Mouse (Mus musculus) adrenal gland, adult (tissue): ENCODE data around the gene Trip10.
A peak's percentile ranks its signal among the peaks of the same experiment; 100 is the strongest.

ENCODE experiments used
- DNase-seq, 2 experiments: peaks; one replicate each; pipeline ENCODE4 v3.0.0; 2022 to 2023; ENCODE audit warnings: low spot score in 1 of 2; ENCODE audit not compliant: inconsistent age in 2 of 2

The Trip10 gene

DNA sequence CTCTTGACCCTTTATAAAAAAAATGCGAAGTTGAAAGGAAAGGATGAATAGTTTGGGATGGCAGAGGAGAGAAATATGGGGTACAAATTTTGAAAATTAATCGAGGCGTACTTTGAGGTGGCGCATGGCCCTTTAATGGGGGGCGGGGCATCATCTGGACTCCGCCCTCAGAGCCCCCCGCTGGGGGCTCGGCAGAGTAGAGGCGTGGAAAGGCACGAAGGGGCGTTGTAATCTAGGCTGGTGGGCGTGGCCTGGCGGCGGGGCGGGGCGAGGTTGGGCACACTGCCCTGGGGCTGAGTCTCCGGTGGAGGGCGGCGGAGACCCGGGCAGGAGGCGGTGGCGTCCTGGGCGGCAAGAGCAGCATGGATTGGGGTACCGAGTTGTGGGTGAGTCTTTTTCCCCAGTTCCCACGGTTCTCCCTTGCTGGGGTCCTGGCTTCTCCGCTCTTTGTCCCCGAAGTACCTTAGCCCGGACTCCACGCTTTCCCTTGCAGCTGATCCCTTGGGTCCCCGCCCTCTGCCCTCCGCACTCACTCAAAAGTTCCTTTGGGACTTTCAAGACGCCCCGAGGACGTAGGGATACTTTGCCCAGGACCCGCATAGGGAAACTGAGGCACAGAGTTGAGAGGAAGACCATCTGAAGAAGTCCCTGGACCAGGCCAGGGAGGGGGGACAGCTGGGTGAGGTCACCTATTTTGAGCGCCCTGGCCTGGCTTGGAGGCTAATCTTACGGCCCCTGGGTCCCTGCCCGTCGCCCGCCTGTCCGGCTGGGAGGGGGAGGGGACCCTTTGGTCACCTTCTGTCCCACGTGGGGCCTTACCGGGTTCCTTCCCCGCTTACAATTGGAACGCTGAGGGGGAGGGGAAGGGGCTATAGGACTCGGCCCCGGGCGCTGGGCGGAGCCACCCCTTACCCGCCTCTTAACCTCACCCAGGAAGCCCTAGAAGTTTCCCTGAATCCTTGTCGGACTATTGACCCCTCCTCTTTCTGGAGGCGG, at the start of gene Trip10:
Gene Trip10 (plus strand): TSS at position 270 of the 996 bp plus-strand sequence.
- DNase-seq = peak; percentile 98 to 100

GRCm38 (mm10) chr17:57201841-57202724, 47.2 kb upstream of the Trip10 start:
- DNase-seq = no peak

GRCm38 (mm10) chr17:57207938-57208337, 41.3 kb upstream of the Trip10 start:
- DNase-seq = no peak

- no peak for DNase-seq
Observed at GRCm38 (mm10) chr17:57209330-57209729, 39.9 kb upstream of the Trip10 start.

- DNase-seq = no peak
Observed at GRCm38 (mm10) chr17:57211501-57211900, 37.8 kb upstream of the Trip10 start.

DNA sequence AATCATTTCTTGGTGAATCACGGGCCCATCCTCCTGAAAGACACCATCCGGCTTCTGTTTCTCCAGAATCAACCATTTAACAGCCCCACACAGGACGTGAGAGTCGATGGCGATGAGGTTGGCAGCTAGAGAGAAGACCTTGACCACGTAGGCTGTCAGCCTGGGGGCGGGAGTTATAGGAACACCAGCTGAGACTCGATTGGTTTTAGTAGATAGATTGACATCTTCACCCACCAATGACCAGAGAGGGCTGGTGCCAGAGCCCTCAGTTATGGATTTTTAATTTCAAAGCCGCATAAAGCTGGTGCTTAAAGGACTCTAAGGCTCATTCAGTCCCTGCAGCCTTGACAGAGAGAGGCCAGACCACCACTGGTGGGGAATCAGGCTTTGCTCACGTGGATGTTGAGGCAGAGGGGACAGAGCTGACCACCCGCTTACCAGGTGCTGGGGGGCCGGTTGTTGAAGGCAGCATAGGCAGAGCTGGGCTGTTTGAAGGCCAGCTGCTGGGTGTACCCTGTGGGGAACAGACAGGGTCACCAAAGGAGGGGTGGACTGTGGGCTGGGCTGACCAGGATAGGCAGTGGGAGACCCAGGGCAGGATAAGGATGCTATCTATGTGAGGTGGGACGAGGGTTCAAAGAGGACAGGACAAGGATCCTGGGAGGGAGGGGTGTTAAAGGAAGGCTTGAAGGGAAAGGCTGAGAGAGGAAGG, 34.4 kb upstream of the Trip10 start:
- peak in 1 of 2 experiments; percentile 60 for DNase-seq

- peak; percentile 10 to 79 for DNase-seq
Observed at GRCm38 (mm10) chr17:57218335-57218900, 30.8 kb upstream of the Trip10 start.

DNA sequence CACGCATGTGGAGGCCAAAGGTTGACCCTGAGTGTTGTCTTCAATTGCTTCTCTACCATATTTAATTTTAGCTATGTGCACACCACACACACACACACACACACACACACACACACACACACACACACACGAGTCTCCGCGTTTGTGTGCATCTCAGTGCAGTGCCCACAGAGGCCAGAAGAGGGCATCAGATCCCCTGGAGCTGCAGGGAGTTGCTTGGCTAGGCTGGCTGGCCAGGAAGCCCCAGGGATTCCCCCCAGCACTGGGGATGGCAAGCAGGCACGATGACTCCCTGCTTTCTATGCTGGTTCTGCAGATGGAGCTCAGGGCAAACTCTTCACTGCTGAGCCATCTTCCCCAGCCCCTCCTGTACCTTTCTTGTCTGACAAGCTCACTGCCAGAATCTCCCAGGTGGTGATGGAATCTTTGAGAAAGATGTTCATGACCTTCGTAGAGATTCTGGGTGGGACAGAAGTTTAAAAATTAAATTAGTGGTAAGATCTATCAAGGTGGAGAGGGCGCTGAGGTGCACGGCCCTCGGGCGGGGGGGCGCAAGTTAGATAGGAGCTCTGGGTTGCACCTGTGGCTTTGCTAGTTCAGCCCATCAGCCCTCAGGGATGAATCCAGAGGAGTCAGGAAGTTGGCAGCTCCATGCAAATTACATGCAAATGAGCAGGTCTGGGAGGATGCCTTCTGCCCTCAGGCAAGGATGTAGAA, 29.9 kb upstream of the Trip10 start:
- DNase-seq = peak; percentile 69 to 90

DNA sequence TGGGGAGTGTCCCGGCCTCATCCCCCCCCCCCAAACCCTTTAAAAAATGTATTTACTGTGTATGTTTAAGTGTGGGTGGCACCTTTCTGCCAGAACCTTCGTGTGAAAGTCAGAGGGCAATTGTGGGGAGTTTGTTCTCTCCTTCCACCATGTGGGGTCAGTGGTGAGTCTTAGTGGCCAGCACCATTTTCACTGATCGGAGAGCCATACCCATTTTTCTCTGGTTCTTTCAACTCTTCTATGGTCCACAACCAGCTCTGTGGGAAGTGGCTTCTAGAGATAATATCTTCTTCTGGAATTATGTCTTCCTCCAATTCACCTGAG, 29.4 kb upstream of the Trip10 start:
- DNase-seq = peak; percentile 29 to 68

- peak in 1 of 2 experiments; percentile 1 for DNase-seq
Observed at GRCm38 (mm10) chr17:57221911-57222310, 27.3 kb upstream of the Trip10 start.

DNA sequence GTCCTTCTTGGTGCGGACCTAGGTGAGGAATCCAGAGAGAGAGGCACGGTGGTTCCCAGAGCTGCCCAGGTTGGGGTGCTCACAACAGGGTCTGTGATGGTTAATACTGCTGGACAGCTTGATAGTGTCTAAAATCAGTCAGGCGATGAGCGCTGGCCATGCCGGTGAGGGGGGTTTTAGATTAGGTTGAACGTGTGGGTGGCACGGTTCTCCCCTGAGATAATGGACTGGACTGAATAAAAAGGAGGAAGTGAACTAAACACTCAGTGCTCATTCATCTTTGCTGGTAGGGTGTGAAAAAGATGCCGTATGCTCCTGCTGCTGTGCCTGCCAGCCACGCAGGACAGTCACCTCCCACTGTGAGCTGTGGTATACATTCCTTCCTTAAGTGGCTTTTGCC, 25.9 kb upstream of the Trip10 start:
- DNase-seq = no peak

DNA sequence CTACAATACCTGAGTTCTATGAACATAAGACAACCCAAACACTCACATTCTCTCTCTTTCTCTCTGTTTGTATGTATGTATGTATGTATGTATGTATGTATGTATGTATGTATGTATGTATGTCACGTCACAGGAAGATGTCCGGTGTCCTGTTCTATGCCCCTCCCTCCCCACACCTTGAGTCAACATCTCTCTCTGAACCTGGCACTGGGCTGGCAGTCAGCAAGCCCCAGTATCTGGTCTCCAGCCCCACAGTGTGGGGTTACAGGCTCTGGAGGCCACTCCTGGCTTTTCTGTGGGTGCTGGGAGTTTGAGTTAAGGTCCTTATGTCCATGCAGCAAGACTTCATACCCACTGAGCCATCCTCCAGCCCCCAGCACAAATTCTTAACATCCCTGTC, 21.8 kb upstream of the Trip10 start:
- no peak for DNase-seq

GRCm38 (mm10) chr17:57228014-57228413, 21.2 kb upstream of the Trip10 start, which contains the start of gene C3:
C3 (minus strand) TSS chr17:57228136.
- DNase-seq = peak in 1 of 2 experiments; percentile 83

DNA sequence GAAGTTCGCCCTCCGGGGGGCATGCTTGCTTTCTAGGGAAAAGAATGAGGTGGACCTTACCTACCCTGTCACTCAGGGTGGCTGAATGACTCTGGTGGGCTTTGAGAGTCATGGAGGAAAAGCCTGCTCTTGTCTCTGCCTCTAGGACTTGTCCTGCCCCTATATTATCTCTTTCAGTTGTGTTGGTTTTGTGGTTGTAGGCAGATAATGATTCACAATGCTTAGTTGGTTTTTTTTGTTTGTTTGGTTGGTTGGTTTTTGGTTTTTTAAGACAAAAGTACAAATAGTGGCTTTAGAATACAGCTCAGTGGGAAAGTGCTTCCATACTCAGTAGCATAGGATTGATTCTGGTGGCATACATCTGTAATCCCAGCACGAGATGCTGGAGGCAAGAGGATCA, 20.4 kb upstream of the Trip10 start:
- no peak for DNase-seq

- DNase-seq = peak in 1 of 2 experiments; percentile 77
Observed at GRCm38 (mm10) chr17:57229851-57230727, 19.2 kb upstream of the Trip10 start.

- DNase-seq = peak in 1 of 2 experiments; percentile 78
Observed at GRCm38 (mm10) chr17:57230728-57231125, 18.5 kb upstream of the Trip10 start.

DNA sequence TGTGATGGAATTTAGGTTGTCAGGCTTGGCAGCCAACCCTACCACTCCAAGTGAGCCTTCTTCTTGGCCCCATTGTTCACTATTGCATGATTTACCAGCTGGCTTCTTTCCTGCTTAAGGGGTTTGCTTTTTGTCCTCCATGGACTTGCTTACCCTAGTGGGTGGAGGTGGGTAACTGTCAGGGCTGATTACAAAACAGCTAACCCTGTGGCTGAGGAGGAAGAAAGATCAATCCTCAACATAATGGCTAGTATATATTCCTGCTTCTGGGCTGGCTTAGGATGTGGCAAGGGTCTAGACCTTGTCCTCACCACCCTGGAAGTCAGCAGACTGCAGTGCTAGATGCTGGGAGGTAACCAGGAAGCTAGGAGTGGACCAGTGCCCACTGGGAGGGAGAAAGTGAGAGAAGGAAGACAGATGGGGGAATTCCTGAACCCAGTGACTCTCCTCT, 17.9 kb upstream of the Trip10 start:
- peak in 1 of 2 experiments; percentile 66 for DNase-seq

DNA sequence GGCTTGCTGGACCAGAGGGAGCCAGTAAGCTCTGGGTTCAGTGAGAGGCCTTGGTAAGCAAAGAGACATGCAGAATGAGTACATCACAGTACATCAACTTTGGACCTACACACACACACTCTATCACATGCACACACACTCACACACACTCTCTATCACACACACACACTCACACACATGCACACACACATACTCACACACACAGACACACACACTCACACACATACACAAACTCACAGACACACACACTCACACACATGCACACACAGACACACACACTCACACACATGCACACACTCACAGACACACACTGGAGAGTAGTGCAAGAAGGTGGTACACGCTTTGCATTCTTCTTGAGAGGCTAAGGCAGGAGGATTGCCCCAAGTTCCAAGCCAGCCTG, 17.1 kb upstream of the Trip10 start:
- no peak for DNase-seq

- peak in 1 of 2 experiments; percentile 74 for DNase-seq
Observed at GRCm38 (mm10) chr17:57233038-57233437, 16.2 kb upstream of the Trip10 start.
